Mouse (Mus musculus): ENCODE data around the gene Odf2.
A peak's percentile ranks its signal among the peaks of the same experiment; 100 is the strongest.

The Odf2 gene

DNA sequence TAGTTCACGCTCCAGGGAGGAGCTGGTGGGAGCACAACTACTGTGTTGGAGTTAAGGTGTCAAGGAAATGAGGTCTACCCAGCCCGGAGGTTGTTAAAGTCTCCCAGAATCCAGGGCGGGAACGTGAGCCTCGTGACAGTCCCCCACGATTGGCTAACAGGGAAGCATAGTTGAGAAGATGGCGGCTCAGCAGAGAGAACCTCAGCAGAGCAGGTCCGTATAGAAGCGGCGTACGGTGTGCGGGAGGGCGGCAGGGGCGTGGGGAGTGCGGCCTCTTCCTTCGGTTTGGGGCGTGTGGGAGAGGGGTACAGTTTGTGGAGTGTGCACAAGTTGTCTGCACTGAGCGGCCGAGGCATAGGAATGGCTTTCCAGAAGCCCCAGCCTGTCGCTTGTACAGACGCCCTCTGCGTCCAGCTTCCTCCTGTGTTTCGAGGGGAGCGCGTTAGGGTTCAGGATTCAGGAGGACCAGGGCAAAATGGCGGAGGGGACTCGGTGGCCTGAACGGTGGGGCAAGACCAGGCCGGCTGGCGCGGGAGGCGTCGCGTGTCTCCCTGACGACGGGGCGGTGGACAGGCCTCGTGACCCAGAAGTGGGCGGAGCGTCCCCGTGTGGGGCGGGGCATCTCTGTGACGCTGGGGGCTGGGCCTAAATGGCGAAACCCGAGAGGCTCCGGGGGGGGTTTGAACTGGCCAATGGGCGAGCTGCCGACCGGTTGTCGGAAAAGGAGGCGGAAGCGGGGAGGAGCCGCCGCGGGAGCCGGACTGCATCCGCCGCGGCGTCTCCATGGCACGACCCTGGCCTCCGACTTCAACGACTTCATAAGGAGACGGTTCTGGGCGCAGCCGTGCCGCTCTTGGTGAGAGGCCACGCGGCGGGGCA is at the start of gene Odf2:
TSS of gene Odf2 (plus strand) at position 156 of the 879 bp plus-strand sequence.
- DNase-seq (ENCODE audit: low spot score in 2 of 2) = peak; percentile 100

DNA sequence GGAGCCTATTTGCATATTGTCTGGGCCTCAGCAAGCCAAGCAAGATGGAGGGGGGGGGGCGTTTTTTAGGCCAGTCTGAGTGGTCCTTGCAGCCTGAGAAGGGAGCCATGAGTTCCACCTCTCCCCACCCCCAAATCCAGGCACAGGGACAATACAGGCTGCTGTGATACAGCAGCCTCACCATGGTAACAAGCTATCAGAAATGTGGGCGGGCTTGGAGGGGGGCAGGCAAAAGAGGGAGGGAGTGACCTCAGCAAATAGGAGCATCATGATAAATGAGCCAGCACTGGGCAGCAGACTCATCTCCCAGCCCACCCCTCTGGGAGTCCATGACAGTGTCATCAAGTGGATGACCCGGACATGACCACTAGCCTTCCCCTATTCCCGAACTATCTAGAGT is 49.6 kb upstream of the Odf2 start:
- DNase-seq (ENCODE audit: low spot score in 2 of 2) = no peak

DNA sequence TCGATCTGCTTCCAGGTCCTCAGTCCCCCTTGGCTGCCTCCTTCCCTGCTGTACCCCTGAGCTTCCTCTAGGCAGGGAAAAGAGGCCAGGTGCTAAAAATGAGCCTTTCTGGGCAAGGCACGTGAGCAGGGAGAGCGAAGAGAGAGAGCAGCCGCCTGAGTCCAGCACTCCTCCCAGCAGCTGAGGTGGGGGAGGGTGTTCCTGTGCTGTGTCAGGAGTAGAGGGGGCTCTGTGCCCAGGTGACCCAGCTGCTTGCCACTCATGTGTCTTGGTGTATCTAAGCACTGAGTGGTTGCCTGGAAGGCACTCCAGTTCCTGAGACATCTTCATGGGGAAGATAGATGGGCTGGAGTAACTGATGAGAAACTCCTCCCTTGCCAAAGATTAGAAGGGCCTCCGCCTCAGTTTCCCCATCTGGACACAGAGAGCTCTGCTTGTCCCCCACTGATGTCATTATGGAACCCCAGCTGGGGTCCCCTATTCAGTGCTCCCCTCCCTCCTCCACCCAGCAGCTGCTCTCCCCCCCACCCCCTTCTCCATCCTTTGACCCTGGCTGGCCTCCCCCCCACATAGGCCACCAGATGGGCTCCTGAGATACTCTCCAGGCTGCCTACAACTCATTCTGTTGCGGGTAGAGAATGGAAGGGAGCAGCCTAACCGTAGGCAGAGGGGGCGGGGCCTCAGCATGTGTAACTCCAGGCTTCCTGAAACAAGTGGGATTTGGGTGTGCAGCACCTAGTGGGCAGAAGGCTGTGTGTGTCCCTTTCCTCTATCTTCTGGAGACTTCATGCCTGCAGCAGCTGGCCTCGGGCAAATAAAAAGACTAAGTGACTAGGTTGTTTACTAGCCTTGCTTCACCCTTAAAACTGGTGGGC is 45.6 kb upstream of the Odf2 start:
- no peak for DNase-seq (ENCODE audit: low spot score in 2 of 2)

DNA sequence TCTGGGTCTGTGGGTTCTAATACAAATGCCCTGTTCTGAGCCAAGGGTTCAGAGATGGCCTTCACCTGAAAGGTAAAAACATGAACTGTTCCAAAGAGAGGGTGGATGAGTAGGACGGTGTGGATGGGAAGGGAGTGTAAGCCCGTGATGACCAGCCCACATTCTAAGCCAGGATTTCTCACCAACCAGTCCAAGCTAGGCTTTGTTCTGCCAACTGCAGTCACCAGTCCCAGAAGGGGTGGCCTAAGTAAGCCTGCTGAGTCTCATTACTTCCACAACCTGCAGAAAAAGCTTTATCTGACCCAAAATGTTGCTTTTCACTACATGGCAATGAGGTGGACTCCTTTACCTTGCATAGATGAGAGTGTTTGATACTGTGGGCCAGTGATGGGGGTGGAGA is 44.9 kb upstream of the Odf2 start:
- DNase-seq (ENCODE audit: low spot score in 2 of 2) = no peak

DNA sequence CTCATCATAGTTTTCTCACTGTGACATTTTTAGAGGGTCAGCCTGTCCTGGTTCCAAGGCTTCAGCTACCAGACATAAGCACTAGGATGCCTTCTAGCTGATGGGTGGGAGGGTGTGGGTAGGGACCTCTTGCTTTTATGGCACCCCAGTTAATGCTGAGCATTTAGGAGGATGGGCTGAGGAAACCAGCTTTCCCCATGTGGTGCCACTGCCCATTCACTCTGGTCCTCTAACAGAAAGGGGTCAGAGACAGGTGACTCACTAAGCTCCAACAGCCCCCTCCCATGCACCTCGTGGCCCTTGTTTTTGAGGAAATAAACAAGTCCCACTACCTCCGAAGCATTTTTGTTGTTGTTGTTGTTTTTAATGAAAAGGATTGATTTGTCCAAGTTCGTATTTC is 44.4 kb upstream of the Odf2 start:
- DNase-seq (ENCODE audit: low spot score in 2 of 2) = no peak

DNA sequence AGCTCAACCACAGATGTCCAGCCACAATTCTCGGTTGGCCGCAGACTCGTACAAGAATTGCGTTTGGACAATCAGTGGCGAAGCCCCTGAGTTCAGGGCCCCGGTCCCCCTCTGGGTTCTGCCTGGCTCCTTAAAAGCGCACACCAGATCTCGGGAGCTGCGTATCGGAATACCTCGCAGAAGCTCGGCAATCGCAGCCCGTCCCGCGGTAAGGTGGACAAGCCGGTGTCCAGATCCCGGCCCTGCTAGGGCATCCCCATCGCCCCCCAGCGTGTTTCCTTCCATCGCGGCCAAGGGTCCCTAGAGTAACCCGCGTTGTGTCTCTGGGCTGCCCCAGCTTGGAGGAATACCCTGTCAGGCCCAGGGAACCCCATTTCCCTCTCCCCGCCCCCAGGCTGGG is 43.4 kb upstream of the Odf2 start:
- no peak for DNase-seq (ENCODE audit: low spot score in 2 of 2)

DNA sequence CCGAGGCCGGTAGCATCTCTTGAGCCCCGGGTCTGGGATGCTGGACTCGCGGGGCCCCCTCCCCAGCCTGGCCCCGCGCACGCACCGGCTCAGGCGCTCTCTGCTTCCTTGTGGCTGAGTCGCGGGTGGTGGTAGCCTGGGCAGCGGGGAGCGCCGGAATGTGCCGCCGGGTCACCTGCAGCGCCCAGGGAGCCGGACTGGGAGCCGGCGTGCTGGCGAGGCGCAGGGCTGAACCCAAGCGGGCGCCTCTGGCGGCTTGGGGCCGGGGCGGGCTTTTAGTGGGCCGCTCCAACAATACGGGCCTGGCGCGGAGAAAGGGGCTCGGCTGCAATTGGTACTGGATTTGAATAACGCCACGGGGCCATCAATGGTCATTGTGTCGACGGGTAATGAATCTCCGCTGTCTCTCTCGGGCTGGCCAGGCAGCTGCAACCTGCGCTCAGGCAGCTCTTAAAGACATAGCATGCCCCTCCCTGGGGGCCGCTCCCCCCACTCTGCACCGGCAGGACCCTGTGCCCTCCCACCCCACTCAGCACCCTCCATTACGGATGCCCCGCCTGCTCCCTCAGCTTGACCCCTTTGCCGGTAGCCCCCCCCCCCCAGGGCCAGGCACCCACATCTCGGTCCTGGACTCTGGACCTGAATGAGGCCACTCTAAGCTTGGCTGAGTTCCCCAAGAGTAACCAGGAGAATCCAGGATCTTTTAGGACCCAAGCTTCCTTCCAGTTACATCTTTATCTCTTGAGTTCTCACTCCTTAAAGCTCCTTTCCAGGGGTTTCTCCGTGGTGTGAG is 42.8 kb upstream of the Odf2 start:
- no peak for DNase-seq (ENCODE audit: low spot score in 2 of 2)

DNA sequence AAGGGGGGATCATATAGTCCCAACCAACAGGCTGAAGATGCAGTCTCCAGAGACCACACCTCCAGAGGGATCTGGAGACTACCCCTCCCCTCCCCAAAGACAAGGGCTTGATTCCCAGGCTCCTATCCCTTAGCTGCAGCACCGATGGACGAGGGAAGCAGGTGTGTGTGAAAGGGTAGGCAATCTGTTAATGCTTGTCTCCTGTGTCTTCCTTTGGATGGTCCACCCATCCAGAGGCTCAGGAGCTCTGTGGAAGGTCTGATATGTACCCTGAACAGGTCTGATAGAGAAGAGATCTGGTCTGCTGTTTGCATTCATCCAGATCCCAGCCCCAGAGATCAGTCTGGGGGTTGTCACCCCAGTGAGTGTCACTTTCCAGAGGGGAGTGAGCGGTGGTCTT is 42.1 kb upstream of the Odf2 start:
- DNase-seq (ENCODE audit: low spot score in 2 of 2) = no peak

DNA sequence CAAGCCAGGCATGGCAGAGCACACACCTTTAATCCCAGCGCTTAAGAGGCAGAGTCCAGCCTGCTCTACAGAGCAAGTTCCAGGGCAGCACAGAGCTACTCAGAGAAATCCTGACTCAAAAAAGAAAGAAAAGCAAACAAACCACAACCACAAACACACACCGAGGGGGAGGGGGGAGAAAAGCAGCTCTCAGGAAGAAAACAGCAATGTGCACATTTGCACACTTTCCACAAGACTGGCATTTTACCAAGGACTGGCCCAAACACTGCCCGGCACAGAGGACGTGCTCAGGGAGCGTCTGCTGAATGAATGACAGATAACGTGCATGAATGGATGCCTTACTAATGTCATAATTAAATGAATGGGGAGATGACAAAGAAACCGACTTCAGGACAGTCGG is 40.0 kb upstream of the Odf2 start:
- no peak for DNase-seq (ENCODE audit: low spot score in 2 of 2)

DNA sequence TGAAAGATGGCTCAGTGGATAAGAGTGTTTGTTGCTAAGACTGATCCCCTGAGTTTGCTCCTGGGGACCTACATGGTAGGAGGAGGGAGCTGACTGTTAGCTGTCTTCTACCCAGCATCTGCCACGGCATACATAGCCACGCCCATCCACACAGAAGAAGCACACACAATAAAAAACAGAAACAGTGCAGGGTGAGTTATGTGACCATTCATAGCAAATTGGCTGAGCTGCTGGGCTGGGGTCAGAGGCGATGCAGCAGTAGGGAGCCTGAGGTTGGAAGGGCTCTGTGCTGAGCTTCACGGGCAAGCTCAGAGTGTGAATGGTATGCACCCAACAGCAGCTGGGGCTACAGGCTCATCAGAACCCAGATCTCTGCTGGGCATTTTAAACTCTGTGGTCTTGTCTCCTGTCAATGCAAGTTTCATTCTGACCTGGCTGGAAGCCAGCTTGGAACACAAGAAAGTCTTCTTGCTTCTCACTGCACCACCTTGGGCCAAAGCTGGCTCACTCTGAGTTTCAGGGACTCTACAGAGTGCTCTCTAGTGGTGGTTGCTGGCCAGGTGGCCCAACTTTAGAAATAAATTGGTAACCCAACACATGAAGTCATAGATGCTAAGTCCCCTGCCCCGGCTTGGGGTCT is 39.1 kb upstream of the Odf2 start:
- DNase-seq (ENCODE audit: low spot score in 2 of 2) = no peak

DNA sequence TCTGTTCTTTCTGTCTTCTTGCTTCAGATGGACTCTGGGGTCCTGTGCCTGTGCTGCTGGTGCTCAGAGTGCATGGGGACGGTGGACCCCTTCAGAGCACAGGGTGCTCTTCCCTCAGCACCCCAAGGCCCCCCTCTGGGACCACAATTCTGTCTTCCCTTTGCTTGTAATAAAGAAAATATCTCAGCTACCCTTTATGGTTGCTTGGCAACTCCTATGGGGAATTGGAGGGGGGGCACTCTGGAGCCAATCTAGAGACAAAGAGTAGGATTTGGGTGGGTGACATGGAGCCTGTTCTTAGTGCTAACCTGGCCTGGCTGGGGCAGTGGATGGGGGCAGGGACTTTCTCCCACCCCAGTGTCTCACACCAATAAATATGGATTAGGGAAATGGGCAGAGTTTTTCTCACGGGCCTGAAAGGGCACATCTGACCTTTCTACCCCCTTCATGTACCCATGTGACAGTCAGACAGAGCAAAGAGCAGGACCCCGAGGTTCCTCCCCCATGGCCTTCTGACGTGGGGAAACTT is 36.0 kb upstream of the Odf2 start:
- DNase-seq (ENCODE audit: low spot score in 2 of 2) = no peak

DNA sequence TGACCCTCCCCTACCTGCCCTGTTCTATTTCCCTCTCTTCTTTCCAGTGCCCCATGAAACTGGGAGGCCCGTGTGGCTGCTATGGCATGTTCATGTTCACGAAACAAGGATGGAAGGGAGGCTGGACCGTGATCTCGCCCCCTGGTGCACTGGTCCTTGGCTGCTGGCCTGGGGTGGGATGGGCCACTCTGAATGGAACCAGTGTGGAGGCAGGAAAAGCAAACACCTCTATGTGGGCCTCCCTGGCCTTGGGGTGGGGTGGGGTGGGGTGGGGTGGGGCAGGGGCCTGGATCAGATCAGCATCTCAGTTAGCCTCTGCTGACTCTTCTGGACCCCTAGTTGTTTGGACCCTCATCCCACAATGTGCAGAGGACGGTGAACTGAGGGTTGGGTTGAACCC is 35.3 kb upstream of the Odf2 start:
- no peak for DNase-seq (ENCODE audit: low spot score in 2 of 2)

DNA sequence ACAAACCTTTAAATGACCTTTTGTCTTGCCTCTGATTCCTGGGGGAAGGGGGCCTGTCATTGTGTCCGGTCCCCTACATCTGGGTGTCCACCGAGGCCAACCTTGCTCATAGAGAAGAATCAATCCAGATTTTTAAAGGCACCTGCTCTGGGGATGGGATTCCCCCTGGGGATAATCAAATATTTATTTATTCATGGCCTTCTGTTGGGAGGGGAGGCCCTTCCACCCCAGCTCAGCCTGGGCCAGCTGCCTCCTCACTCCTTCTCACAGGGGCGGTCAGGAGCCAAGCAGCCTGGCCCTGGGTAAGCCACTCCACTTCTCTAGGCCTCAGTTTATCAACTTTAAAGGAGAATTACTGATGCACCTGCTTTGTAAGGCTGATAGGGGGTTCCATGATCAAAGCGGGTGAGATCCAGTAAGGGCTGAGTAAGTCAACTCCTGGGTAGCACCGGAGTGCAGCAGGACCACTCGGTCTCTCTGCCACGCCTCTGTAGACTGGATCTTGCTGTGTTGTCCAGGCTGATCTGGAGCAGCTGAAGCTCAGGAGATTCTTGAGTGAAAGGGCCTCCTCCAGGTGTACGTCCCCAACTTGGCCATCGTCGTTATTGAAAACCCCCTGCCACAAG is 33.3 kb upstream of the Odf2 start:
- no peak for DNase-seq (ENCODE audit: low spot score in 2 of 2)

DNA sequence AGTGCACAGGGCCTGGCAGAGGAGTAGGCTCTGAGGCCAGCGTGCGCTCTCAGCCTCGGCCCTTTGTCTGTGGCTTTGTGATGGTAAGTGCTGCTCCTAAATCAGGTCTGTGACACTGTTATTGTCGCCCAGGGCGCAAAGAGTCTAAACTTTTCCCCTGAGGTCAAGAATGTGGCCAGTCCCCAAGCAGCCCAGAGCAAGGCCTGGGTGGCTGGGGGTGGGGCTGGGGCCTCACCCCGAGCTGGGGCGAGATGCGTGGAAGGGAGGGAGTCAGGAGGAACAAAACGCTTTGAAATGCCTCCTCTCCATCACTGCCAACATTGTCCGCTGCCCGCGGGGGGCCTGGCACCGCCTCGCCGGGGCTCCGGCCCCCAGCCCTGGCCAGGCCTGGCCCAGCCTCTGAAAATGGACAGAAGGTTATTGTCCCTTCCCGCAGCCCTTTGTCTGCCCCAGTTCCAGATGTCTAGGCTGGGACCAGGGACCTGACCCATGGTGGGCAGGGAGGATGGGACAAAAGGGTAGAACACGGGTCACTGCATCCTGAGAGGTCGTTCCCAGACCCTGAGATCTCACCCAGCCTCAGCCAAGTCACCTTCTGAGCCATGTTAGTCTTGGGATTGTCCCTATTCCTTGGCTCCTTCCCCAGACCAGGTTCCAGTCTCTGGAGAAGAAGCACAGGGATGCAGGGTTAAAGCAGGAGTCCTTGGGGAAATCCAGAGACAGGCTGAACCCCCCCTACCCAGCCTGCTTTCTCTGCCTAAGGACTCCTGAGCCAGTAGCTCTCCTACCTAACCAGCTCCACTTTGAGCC is 32.4 kb upstream of the Odf2 start:
- no peak for DNase-seq (ENCODE audit: low spot score in 2 of 2)

DNA sequence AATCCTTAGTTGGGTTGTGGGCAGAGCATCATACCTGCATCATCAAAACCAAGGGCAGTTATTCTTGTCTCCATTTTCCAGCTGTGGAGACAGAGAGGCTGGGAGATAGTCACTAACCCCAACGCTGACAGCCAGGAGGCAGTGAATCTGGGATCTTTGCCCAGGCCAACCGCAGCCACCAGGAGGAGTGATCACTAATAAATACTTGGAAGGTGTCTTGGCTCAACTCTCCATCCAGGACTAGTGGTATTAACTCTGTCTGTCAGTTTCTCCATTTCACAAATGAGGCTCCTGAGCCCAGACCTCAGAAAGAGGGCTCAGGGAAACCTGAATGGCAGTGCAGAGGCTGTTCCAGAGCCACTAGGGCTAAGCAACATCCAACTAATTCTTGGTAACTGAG is 31.7 kb upstream of the Odf2 start:
- no peak for DNase-seq (ENCODE audit: low spot score in 2 of 2)

DNA sequence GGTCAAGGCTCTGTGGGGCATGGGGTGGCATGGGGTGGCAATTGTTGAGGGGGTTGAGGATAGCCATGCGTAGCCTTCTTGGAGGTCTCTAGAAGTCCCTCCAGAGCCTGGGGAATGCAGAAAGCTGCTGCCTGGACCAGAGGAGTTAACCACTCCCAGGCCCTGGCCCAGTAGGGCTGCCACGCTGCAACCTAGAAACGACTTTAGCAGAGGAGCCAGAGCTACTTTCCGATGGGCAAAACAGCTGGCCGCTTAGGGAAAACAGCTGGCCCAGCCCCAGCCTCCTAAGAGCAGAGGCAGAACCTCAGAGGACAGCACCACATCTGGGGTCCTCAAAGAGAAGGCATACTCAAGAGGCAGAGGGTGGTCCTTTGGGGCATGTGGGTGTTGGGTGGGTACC is 31.1 kb upstream of the Odf2 start:
- DNase-seq (ENCODE audit: low spot score in 2 of 2) = no peak

DNA sequence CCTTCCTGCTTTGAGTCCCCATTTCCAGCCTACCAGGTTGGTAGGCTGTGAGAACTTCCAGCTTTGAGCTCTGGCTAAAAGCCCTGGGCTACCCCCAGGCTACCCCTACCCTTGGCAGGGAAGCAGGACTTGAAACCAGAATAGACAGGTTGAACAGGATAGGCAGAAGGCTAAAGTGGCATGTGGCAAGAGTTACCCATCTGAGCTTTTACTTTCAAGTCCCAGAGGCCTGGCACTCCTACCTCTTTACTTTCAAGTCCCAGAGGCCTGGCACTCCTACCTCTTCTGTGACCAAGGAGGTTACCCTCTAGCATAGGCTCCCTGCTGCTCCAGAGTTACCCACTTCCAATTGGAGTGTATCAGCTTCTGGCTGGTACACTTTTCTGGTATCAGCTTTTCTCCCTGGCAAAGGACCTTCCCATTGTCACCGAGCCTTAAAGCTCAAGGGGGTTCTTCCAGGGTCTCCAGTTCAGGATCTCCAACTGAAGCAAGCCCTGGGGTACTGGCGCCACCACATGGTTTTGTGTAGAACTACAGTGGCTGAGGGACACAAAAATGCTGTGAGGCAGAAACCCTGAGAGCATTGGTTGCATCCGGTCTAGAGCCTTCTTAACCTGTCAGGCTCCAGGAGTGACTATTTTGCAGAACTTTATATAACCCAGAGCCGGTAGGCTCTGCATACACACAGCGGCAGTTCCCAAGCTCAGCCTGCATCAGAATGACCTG is 30.1 kb upstream of the Odf2 start:
- no peak for DNase-seq (ENCODE audit: low spot score in 2 of 2)

DNA sequence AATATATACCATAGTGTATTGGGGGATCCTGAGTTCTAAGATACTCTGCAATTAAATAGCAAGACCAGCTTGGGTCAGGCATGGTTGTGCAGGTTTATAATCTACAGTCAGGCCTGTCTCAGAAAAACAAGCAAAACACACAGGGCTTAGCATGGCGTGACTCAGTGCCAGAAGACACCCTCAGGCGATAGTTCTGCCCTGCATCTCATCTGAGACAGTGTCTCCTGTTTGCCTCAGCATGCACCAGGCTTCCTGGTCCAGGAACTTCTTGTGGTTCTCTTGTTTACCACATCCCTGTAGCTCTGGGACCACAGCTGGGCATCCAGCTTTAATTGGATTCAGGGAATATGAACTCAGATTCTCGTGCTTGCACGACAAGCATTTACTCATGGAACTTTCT is 23.9 kb upstream of the Odf2 start:
- no peak for DNase-seq (ENCODE audit: low spot score in 2 of 2)

DNA sequence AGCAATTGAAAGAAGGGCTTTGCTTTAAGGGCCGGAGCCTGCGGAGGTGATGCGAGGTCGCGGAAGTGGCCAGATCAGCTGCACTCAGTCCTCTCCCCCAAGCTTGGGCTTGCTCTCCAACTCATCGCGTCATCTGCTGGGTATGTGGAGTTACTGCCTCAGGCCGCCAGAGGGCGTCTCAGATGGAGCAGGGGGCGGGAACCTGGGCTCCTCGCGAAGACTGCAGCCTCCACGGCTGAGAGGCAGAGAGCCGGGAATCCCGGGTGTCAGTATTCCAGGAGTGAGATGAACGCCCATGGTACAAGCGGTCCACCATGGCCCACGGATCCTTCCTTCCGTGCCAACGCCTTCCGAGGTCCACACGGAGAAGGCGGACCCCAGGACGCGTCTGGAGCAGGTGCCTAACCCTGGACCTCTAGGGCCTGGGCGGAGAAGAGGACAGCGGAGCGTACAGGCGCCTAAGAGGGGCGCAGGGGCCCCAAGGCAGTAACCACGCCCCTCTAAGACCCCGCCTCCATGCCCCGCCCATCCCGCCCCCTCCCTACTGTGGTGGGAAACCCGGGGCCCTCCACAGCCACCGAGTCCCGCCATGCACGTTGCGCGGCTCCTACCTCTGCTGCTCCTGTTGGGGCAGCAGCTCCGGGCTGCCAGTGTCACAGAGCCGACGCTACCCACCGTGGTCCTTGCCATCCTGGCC is 19.9 kb upstream of the Odf2 start, which contains the start of gene Cercam:
TSS of gene Cercam (plus strand) at position 216 of the 697 bp plus-strand sequence.
- peak; percentile 72 to 84 for DNase-seq (ENCODE audit: low spot score in 2 of 2)

Measured in urinary bladder, postnatal 36 days (tissue).